Mouse (Mus musculus) ovary, adult 2 months (tissue): ENCODE measurements around the gene Nptx2. TPM values are rescaled to one million over a fixed set of nuclear protein-coding genes. Genes with fewer than 3 reads are reported as not detected.

Experiments used
- polyA plus RNA-seq: library from polyadenylated mRNA; depleted of rRNA; stranded (reverse); fragments of >200 nt; gene quantifications from 2 replicates; pipeline ENCODE4 v1.2.3, GENCODE M21; 2012; rRNA removed

Gene Nptx2
- 6.5 and 11.2 TPM in 2 replicates for polyA plus RNA-seq

DNA sequence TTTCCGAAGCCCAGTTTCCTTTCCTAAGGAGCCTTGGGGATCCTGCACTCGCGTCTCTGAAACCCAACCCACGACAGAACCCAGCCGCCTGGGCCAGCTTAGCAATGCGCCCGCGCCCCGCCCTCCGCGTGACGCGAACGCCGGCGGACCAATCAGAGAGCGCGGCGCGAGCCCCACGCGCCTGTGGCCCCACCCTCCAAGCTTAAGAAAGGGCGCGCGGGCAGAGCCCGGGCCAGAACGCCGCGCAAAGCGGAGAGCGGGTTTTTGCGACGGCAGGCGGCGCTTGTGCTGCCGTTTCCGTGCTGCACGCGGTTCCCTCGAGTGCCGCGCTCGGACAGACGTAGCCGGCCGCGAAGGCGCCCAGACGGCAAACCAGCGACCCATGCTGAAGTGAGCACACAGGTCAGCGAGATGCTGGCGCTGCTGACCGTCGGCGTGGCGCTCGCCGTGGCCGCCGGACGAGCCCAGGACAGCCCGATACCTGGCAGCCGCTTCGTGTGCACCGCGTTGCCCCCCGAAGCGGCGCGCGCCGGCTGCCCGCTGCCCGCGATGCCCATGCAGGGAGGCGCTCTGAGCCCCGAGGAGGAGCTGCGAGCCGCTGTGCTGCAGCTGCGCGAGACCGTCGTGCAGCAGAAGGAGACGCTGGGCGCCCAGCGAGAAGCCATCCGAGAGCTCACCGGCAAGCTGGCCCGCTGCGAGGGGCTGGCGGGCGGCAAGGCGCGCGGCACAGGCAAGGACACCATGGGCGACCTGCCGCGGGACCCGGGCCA, at the start of gene Nptx2:
Gene Nptx2, plus strand, starts transcription at position 250 of the 770 bp plus-strand sequence.

Other genes starting within 250 kb of the Nptx2 start
- gene Baiap2l1, start 187.8 kb upstream of the Nptx2 start, polyA plus RNA-seq = 6.2 and 7.3 TPM in 2 replicates
- gene Tmem130, start 215.9 kb downstream of the Nptx2 start, polyA plus RNA-seq = 0.64 and 1.4 TPM in 2 replicates
- 201 and 273 TPM in 2 replicates for gene Trrap, start 221.8 kb downstream of the Nptx2 start, polyA plus RNA-seq